Mouse (Mus musculus): ENCODE measurements at regions not wholly inside any gene's neighbourhood (a gene's known extent, or its start where the extent isn't known, plus 50 kb on each side); places are given as distances from the start of the nearest gene placed in this dataset.
"Not testable (repeated sequence)": the region's sequence is repeated elsewhere in the genome, so short reads cannot be mapped to it uniquely, and the experiment has no call there.

- no peak for DNase-seq
Observed at GRCm38 (mm10) chr15:25237665-25238664, 175.6 kb downstream of the Basp1 start.

GRCm38 (mm10) chr15:25236191-25236723 is 177.3 kb downstream of the Basp1 start:
- DNase-seq: no peak

GRCm38 (mm10) chr15:25234064-25234700 is 179.4 kb downstream of the Basp1 start:
- no peak for DNase-seq

- DNase-seq: no peak
Observed at GRCm38 (mm10) chr15:25230213-25230612, 183.4 kb downstream of the Basp1 start.

GRCm38 (mm10) chr15:25229807-25230206 is 183.8 kb downstream of the Basp1 start:
- DNase-seq: no peak

- no peak for DNase-seq
Observed at GRCm38 (mm10) chr15:25227496-25227895, 186.1 kb downstream of the Basp1 start.

GRCm38 (mm10) chr15:25225936-25226335 is 187.6 kb downstream of the Basp1 start:
- no peak for DNase-seq

GRCm38 (mm10) chr15:25225431-25225830 is 188.1 kb downstream of the Basp1 start:
- no peak for DNase-seq

- no peak for DNase-seq
Observed at GRCm38 (mm10) chr15:25221749-25222148, 191.8 kb downstream of the Basp1 start.

- no peak for DNase-seq
Observed at GRCm38 (mm10) chr15:25216375-25216774, 197.2 kb downstream of the Basp1 start.

- no peak for DNase-seq
Observed at GRCm38 (mm10) chr15:25202097-25202496, 211.5 kb downstream of the Basp1 start.

GRCm38 (mm10) chr15:25200249-25200648 is 213.3 kb downstream of the Basp1 start:
- not testable (repeated sequence) for DNase-seq

- DNase-seq: no peak
Observed at GRCm38 (mm10) chr15:25187881-25188326, 225.7 kb downstream of the Basp1 start.

GRCm38 (mm10) chr15:25172755-25173154 is 240.8 kb downstream of the Basp1 start:
- DNase-seq: no peak

- DNase-seq: no peak
Observed at GRCm38 (mm10) chr15:25146371-25146770, 267.2 kb downstream of the Basp1 start.

GRCm38 (mm10) chr15:25144228-25144627 is 269.3 kb downstream of the Basp1 start:
- no peak for DNase-seq

GRCm38 (mm10) chr15:25140389-25141181 is 273.0 kb downstream of the Basp1 start:
- DNase-seq: peak; percentile 15

GRCm38 (mm10) chr15:25137091-25137490 is 276.5 kb downstream of the Basp1 start:
- DNase-seq: no peak

- DNase-seq: no peak
Observed at GRCm38 (mm10) chr15:25135471-25136262, 277.9 kb downstream of the Basp1 start.

- no peak for DNase-seq
Observed at GRCm38 (mm10) chr15:25130096-25130495, 283.5 kb downstream of the Basp1 start.

GRCm38 (mm10) chr15:25129572-25129971 is 284.0 kb downstream of the Basp1 start:
- no peak for DNase-seq
